Mouse (Mus musculus): Measurements from ENCODE around the gene Arid3a.
A peak's percentile ranks its signal among the peaks of the same experiment; 100 is the strongest.

GRCm38 (mm10) chr10:79914131-79914947 lies 12.5 kb upstream of the Arid3a start:
- TF ChIP-seq CTCF (IDR thresholded peaks at IDR 0.05 in 2 of 3, conservative IDR thresholded peaks at IDR 0.05 in 1 of 3; ENCODE audit: control insufficient read depth in 1 of 3, insufficient read depth in 1 of 3, low read depth in 2 of 3, low read length in 3 of 3, poor library complexity in 1 of 3, severe bottlenecking in 1 of 3) (no peak), GABPA (IDR thresholded peaks at IDR 0.05; ENCODE audit: low read depth, low read length) (no peak), POLR2A (IDR thresholded peaks at IDR 0.05; ENCODE audit: control insufficient read depth in 1 of 2, insufficient read depth in 1 of 2, low read depth in 1 of 2, low read length in 2 of 2, poor library complexity in 1 of 2) (no peak), SIN3A (IDR thresholded peaks at IDR 0.05; ENCODE audit: low read length) (0 out of 2 replicates have a peak, but pooled peaks have one; percentile 51), TAL1 (IDR thresholded peaks at IDR 0.05; ENCODE audit: low read length) (peak; percentile 99), SMC3 (IDR thresholded peaks at IDR 0.05; ENCODE audit: low read depth, low read length) (no peak), ETS1 (IDR thresholded peaks at IDR 0.05; ENCODE audit: low read depth, low read length) (peak; percentile 2; the same call in 1 of the 2 replicates), RAD21 (IDR thresholded peaks at IDR 0.05; ENCODE audit: low read depth, low read length) (no peak), TCF12 (IDR thresholded peaks at IDR 0.05; ENCODE audit: low read depth, low read length) (peak; percentile 88), UBTF (IDR thresholded peaks at IDR 0.05; ENCODE audit: borderline replicate concordance, insufficient read depth, low read depth, low read length) (no peak), EP300 (IDR thresholded peaks at IDR 0.05; ENCODE audit: low read depth in 1 of 2, low read length in 2 of 2) (peak; percentile 60 to 79)
